Mouse (Mus musculus): ENCODE data around the gene 2010111I01Rik.

GRCm38 (mm10) chr13:63261676-63262075 lies 297.0 kb downstream of the 2010111I01Rik start:
- TF ChIP-seq CTCF (IDR thresholded peaks at IDR 0.05; ENCODE audit: low read depth) (no peak), EP300 (IDR thresholded peaks at IDR 0.05; ENCODE audit: low read depth) (no peak)

Measured in heart, postnatal 0 days (tissue).